Mouse (Mus musculus) testis, postnatal 14 days (tissue): ENCODE data around the gene 3110040M04Rik.

Experiments
- DNase-seq: peaks from one replicate; pipeline ENCODE4 v3.0.0; 2021; ENCODE audit warnings: low spot score

3110040M04Rik gene

GRCm38 (mm10) chr1:151236141-151236930 lies 32.4 kb downstream of the 3110040M04Rik start:
- DNase-seq, result no peak

- no peak for DNase-seq
Measured at GRCm38 (mm10) chr1:151237780-151238179, 33.9 kb downstream of the 3110040M04Rik start.

GRCm38 (mm10) chr1:151243332-151243731 lies 39.4 kb downstream of the 3110040M04Rik start:
- DNase-seq, result no peak

- no peak for DNase-seq
Measured at GRCm38 (mm10) chr1:151244013-151244412, 40.1 kb downstream of the 3110040M04Rik start.

GRCm38 (mm10) chr1:151244761-151245160 lies 40.8 kb downstream of the 3110040M04Rik start:
- DNase-seq, result no peak

GRCm38 (mm10) chr1:151245165-151245564 lies 41.2 kb downstream of the 3110040M04Rik start:
- no peak for DNase-seq

GRCm38 (mm10) chr1:151245846-151246245 lies 41.9 kb downstream of the 3110040M04Rik start:
- no peak for DNase-seq

- DNase-seq, result no peak
Measured at GRCm38 (mm10) chr1:151250109-151250508, 46.2 kb downstream of the 3110040M04Rik start.

GRCm38 (mm10) chr1:151250529-151251193 lies 46.7 kb downstream of the 3110040M04Rik start:
- DNase-seq, result no peak

- no peak for DNase-seq
Measured at GRCm38 (mm10) chr1:151251194-151252010, 47.5 kb downstream of the 3110040M04Rik start.
